Mouse (Mus musculus): Measurements from ENCODE around the gene Nutf2-ps1. TPM values are rescaled to one million over a fixed set of nuclear protein-coding genes. Genes with fewer than 3 reads are reported as not detected.

Nutf2-ps1 gene
- total RNA-seq, 2 experiments from 2014 or later: 61.0 to 64.3 TPM

Other genes with a start within 250 kb of the Nutf2-ps1 start
- gene Gm10197, start 217.3 kb downstream of the Nutf2-ps1 start, total RNA-seq (2021): not detected
- gene Smndc1, start 198.5 kb downstream of the Nutf2-ps1 start, total RNA-seq (2021): 10 to 100 TPM; 28.4 to 33.2 TPM
- 1 to 10 TPM in 1 of 2 experiments, under 1 TPM in 1; 0.84 to 1.2 TPM for gene Dusp5, start 60.0 kb downstream of the Nutf2-ps1 start, total RNA-seq (2021)
- 10 to 100 TPM; 15.5 to 15.8 TPM for gene Smc3, start 11.3 kb upstream of the Nutf2-ps1 start, total RNA-seq (2021)
- gene Rbm20, start 88.2 kb upstream of the Nutf2-ps1 start, total RNA-seq (2021): 10 to 100 TPM; 75.3 to 75.4 TPM